Mouse (Mus musculus): ENCODE results near the gene Nop53.

DNA sequence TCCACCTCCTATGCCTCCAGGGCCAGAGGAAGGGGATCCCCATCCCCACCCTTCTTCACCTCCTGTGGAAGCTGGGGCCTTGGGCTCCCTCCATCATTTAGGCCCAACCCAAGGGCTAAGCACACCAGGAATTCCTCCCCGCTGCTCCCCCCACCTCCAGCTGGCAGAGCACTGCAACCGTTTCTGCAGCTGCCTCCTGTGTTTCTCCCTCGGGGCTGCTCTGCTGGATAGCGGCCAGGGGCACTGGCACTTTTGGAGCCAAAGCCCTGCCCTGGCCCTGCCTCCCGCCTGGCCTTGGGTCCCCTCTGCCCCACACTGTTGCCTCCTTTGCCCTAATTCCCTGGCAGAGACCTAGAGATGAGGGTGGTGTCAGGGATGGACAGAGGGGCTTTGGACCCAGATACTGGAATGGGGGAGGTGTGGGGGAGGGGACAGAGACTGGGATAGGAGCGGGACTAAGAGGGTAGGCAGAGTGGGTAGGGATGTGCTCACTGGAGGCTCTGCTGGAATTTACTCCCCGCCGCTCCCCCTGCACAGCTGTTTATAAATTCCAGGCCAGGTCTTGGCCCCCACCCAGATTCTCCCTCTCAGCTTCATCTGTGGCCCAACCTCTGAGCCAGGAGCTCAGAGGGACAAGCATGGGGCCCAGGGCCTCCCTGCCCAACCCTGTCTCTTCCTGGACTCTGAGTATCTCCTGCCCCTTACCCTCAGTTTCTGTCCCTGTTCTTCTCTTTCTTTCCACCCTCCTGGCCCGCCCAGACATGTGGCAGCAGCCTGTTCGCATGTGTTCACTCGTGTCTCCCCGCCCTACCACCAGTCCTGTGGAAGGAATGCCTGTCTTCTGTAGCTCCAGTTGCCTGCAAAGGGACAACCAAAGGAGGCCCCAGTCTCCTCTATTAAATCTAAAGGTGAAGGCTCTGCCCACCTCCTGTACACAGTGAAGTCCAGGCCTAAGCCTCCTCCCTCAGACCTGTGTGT, 16.7 kb upstream of the Nop53 start:
- TF ChIP-seq CTCF (IDR thresholded peaks at IDR 0.05; ENCODE audit: low read depth) (no peak), EP300 (IDR thresholded peaks at IDR 0.05; ENCODE audit: low read depth) (no peak)
